Mouse (Mus musculus) lung, adult 2 months (tissue): ENCODE measurements around the gene Fip1l1. TPM values are rescaled to one million over a fixed set of nuclear protein-coding genes. Genes with fewer than 3 reads are reported as not detected.

Source experiments
- DNase-seq: peaks from one replicate; pipeline ENCODE4 v3.0.0; 2022
- H3K4me1 ChIP-seq: fragments of 200-500 bp; 2 replicates; pipeline ENCODE4 v1.6.1; 2011; ENCODE audit warnings: low read length; ENCODE audit not compliant: control insufficient read depth, insufficient read depth
- H3K4me3 ChIP-seq: fragments of 200-500 bp; replicated peaks from 2 replicates; pipeline ENCODE3; 2011; ENCODE audit warnings: low read depth, mild to moderate bottlenecking, control low read depth, low read length; ENCODE audit errors: extremely low read depth
- CTCF ChIP-seq: fragments of 200-500 bp; IDR thresholded peaks from 2 replicates; pipeline ENCODE4 v1.5.1; 2011; ENCODE audit warnings: mild to moderate bottlenecking, low read length, control low read depth; ENCODE audit not compliant: insufficient read depth
- POLR2A ChIP-seq: fragments of 200-500 bp; IDR thresholded peaks from 2 replicates; pipeline ENCODE4 v1.6.1; 2011; ENCODE audit warnings: low read depth, mild to moderate bottlenecking, control low read depth, low read length, borderline replicate concordance; ENCODE audit errors: extremely low read depth
- WGBS: fragments of 180-500 bp; shearing (Covaris S2); methylation state at CpG from one replicate; pipeline ENCODE4 v1.1.7; 2018; 5-methylcytosine and 5-hydroxymethylcytosine counted together
- polyA plus RNA-seq: library from polyadenylated mRNA; depleted of rRNA; stranded (reverse); fragments of >200 nt; gene quantifications from 2 replicates; pipeline ENCODE4 v1.2.3, GENCODE M21; 2012

Fip1l1 gene
- polyA plus RNA-seq, 1 experiment: 25.3 TPM

DNA sequence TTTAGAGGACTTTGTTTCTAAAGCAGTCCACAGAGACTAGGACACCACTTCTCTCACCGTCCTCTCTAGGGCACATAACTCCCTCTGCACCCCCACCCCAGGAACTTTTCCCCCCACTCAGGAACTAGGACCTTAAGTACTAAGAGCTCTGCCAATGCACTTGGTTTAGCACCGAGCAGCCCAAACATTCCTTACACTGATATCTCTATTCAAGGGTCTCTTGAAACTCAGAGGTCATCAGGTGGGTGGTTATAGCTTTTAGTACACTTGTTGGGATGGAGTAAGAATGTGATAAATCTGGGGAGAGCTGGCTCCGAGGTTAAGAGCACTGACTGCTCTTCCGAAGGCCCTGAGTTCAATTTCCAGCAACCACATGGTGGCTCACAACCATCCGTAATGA lies 77.5 kb downstream of the Fip1l1 start:
- H3K4me1 ChIP-seq: peaks cover 2% of the 10 kb centered on the region; the same call in 1 of the 2 replicates
- no peak for TF ChIP-seq CTCF
- TF ChIP-seq POLR2A: no peak

DNA sequence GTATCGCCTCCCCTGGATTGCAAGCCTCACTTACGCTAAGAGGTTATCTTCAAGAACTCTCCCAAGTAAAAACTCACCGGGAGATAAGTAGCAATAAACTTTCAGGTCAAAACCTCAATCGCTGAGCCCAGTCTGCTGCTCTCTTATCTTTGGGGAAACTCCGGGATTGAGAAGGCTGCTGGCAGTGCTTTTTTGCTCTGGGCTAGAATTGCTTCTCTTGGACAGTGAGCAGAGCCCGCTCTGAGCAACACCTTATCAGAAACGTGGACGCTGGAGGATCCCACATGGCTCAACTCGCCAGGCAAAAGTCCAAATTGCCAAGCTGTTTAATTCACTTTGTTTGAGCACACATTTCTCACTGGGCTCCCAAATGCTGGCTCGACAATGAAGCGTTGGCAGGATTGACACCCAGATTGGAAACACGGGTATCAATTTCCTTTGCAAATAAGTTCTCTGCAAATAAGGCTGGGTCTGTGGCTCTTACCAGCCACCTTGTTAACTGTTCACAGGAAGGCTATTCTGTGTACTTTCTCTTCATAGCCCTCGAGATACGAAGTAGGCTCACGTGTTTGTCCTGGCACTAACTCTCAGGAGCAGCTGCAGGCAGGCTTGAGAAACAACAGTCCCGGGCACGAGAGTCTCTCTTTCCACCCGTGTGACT lies 78.4 kb downstream of the Fip1l1 start:
- no peak overlapping the region for H3K4me3 ChIP-seq
- WGBS: 24% methylated on average over 18 of the region's 18 CpGs

More for the DNA sequence above, 77.5 kb downstream of the Fip1l1 start:
- no peak overlapping the region for H3K4me3 ChIP-seq
- DNase-seq: no peak
- 65% methylated on average over 5 of the region's 5 CpGs for WGBS

DNA sequence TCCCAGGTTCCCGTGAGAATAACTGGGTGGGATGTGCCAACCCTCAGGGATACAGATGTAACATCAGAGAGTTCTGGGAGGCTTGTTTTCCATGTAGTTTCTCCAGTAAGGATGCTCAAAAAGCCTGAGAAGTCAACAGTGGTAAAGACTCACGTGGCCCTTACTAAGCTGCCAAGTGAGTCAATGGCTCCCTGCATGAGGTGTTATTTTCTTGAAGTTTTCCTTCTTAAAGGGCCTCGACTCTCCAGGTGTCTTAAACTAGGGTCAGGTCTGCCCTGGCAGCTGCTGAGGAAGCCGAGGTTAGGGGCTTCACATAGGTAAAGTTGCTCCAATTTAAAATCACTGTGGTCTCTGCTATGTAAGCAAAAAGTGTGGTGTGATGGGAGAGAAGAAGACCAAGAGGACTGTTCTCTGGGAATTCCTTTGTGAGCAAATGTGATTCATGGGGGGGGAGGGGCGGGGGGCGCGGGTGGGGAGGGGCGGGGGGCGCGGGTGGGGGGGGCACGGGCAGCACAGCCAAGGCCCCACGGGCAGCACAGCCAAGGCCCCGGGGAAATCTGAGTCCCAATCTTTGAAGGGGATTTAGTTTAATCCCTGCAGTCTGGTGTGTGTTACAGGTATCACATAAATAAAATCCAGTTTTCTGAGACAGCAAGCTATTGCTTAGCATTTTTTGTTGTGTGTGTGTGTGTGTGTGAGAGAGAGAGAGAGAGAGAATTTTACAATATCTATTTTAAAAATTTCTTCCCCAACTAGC lies 82.7 kb downstream of the Fip1l1 start:
- 52% methylated on average over 13 of the region's 13 CpGs for WGBS
- no peak overlapping the region for H3K4me3 ChIP-seq
- TF ChIP-seq CTCF: no peak
- TF ChIP-seq POLR2A: no peak
- H3K4me1 ChIP-seq: peaks cover 2% of the 10 kb centered on the region; the same call in 1 of the 2 replicates
- no peak for DNase-seq

More for the DNA sequence above, 78.4 kb downstream of the Fip1l1 start:
- peak; percentile 58 for DNase-seq
- TF ChIP-seq POLR2A (no peak), CTCF (no peak)
- H3K4me1 ChIP-seq: peaks cover 2% of the 10 kb centered on the region; the same call in 1 of the 2 replicates

DNA sequence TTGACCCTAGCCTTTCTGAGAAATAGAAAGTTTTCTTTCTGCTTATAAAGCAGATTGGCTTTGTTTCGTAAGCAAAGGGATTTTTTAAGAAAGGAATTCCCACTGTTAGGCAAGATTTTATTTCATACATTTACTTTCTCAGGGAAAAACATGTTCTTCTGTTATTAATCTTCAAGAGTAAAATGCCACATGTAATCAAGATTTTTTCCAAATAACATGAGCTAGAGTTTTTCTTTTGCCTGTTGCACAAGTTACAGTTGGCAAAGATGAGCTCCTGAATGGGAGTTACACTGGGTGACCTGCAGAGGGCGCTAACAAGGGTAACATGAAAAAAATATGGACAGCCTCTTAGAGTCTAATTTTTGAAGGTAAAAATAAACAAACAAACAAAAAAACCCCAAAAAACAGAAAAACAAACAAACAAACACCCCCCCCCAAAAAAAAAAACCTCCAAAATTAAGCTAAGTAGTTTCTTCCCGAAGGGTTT lies 83.4 kb downstream of the Fip1l1 start:
- H3K4me1 ChIP-seq: no peaks in the 10 kb centered on the region; the same call in 1 of the 2 replicates
- TF ChIP-seq POLR2A: no peak
- 0 out of 2 replicates have a peak, but pooled peaks have one; percentile 13 for TF ChIP-seq CTCF
- no peak overlapping the region for H3K4me3 ChIP-seq
- DNase-seq: no peak
- WGBS: 62% methylated on average over 3 of the region's 3 CpGs

DNA sequence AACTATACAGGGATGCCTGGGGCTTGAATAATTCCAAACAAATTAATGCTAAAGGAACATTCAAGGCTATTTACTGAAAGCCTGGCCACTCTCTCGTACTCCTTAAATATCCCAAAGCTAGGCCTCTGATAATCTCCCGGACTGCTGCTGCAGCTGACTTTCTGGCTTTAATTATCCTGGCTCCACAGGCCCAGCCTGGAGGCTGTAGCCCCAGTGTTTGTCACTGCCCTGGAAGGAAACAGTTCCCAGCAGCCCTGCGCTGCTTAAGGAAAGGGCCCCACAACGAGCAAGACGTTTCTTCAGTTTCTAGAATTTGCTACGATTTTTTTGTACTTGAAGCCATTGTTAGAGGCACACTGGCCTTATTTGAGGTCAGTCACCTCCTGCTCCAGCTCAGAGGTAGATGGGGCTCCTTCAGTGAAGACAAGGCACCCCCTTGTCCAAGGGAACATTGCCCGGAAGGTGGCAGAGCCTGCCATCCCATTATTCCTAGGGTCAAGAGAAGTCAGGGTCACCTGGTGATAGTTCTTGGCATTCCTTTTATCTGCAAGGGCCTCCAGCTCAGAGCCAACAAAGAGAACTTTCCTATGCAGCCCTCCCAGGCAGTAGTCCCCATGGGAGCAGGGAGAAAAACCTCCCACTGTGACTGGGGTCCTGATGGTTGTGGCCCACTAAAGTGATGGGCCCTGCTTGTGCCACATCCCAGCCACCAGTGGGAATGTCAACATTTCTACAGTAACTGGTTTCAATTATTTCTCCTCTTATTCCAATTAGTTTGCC lies 86.6 kb downstream of the Fip1l1 start:
- DNase-seq: no peak
- 69% methylated on average over 7 of the region's 7 CpGs for WGBS
- H3K4me1 ChIP-seq: no peaks in the 10 kb centered on the region; the same call in 1 of the 2 replicates
- TF ChIP-seq CTCF (no peak), POLR2A (no peak)
- H3K4me3 ChIP-seq: no peak overlapping the region

DNA sequence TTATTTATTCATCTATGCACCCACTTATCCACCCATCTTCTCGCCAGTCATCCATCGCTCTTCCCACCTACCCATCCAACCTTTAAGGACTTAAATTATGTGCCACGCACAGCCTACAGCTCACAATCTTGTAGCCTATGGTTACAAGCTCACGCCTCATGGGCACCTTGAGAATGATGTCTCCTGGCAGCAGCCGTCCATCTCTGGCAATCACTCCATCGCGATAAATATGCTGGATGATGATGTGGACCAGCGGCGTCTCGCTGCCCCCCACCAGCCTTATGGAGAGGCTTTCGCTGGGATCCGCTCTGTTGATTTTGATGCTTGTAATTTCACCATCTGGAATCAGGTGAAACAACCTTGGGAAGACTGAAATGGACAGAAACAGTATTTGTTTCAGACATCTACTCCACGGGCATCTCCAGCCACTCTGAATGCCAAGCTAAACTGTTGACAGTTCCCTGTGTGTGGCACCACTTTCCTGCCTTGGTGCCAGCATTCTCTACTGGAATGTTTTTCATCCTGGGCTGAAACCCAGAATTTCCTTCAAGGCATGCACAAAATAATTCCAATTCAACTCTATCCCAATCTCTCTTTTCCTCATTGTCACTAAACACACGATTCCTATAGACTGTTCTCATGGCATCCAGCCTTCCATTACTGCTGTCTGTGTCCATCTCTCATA lies 88.2 kb downstream of the Fip1l1 start:
- DNase-seq: no peak
- TF ChIP-seq POLR2A (no peak), CTCF (no peak)
- 92% methylated on average over 14 of the region's 14 CpGs for WGBS
- Histone ChIP-seq H3K4me3 (no peak overlapping the region), H3K4me1 (no peaks in the 10 kb centered on the region)

DNA sequence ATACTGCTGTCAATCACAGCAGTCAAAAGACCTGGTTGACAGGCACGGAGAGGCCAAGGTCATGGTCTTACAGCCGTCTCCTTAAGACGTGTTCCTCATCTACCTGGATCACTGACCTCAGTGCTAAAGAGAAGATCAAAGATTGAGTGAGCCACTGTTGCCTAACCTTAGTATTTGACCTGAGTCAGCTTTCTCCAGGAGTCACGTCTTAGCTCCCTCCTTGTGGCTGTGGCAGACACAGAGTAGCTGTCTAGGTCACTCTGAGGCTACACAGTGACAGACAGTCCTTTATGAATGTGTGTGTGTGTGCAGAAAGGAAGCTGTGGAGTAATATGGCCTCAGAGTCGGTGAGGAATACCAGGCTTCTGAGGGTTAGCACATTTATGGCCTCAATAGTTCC lies 89.1 kb downstream of the Fip1l1 start:
- no peak for TF ChIP-seq POLR2A
- no peak for TF ChIP-seq CTCF
- no peak for DNase-seq
- WGBS: 56% methylated on average over 5 of the region's 5 CpGs
- H3K4me3 ChIP-seq: no peak overlapping the region
- H3K4me1 ChIP-seq: no peaks in the 10 kb centered on the region

DNA sequence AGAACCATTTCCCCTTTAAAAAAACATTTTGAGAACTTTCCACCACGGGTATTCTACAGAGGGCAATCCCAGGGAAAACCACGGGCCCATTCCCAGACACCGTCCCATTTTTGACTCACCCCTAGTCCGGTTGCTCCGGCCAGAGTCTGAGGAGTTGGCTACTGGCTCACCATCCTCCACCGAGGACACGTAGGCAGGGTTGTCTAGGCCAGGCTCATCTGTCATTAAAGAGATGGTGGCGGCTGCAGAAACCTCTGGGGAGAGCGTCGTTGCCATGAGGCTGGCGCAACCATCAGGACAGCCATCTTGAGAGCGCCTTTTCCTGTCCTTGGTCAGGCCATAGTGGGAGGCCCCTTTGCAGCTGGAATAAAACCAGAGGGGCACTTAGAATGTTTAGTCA lies 92.8 kb downstream of the Fip1l1 start:
- H3K4me3 ChIP-seq: no peak overlapping the region
- 85% methylated on average over 12 of the region's 12 CpGs for WGBS
- DNase-seq: no peak
- no peak for TF ChIP-seq POLR2A
- no peak for TF ChIP-seq CTCF
- H3K4me1 ChIP-seq: no peaks in the 10 kb centered on the region

DNA sequence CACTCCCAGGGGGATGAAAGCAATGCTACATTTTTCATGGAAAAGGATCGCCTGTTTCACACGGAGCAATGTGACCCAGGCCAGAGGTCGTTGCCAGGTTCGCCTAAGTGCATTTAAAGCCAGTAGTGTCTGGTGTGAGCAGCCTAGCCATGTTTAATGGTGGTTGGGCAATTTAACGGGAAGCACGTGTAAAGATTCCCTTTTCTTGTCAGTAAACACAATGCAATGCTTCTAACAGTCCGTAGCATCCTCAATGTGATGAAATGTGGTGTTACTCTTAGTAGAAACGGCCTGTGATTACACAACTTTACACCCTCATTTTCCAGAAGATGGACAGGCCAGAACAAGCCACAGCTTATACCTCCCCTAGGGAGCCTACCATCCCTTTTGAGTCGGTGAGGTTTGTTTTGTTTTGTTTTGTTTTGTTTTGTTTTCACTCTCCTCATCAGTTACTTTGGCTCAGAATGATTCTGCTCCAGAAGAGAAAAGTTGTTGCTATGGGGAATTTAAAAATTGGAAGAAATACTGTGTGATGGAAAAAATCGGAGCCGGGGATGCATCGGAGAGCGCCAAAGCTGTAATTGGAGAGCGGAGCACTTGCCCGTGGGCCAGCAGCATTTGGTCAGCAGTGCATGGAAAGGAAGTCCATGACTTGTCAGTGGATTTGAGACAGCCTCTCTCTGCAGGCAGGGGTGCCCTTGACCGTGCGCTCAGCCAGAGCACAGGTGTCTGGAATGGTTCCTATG lies 97.3 kb downstream of the Fip1l1 start:
- 60% methylated on average over 17 of the region's 17 CpGs for WGBS
- TF ChIP-seq POLR2A (no peak), CTCF (no peak)
- DNase-seq: no peak
- Histone ChIP-seq H3K4me1 (no peaks in the 10 kb centered on the region), H3K4me3 (no peak overlapping the region)
